Mouse (Mus musculus) hindbrain, embryonic 10.5 days (tissue): ENCODE measurements around the gene Ncf1. TPM values are rescaled to one million over a fixed set of nuclear protein-coding genes. Genes with fewer than 3 reads are reported as not detected.
A peak's percentile ranks its signal among the peaks of the same experiment; 100 is the strongest.

Experiments used
- DNase-seq: peaks from one replicate; pipeline ENCODE4 v3.0.0-alpha.2; 2017; ENCODE audit warnings: low spot score
- H3K27ac ChIP-seq: fragments of 300-500 bp; sonication (generic); 2 replicates; pipeline ENCODE4 v1.5.1; 2016; ENCODE audit warnings: mild to moderate bottlenecking, moderate library complexity
- H3K27me3 ChIP-seq: fragments of 300-500 bp; sonication (generic); 2 replicates; pipeline ENCODE4 v1.6.1; 2016; ENCODE audit warnings: mild to moderate bottlenecking; ENCODE audit not compliant: poor library complexity, insufficient read depth, severe bottlenecking
- H3K36me3 ChIP-seq: fragments of 300-500 bp; sonication (generic); 2 replicates; pipeline ENCODE4 v1.6.1; 2016; ENCODE audit warnings: mild to moderate bottlenecking, moderate library complexity
- H3K4me1 ChIP-seq: fragments of 300-500 bp; sonication (generic); replicated peaks from 2 replicates; pipeline ENCODE4 v1.6.1; 2016; ENCODE audit warnings: mild to moderate bottlenecking
- H3K4me3 ChIP-seq: fragments of 300-500 bp; sonication (generic); 2 replicates; pipeline ENCODE4 v1.5.1; 2016; ENCODE audit warnings: mild to moderate bottlenecking, moderate library complexity
- H3K9me3 ChIP-seq: fragments of 300-500 bp; sonication (generic); 2 replicates; pipeline ENCODE4 v1.6.1; 2016; ENCODE audit warnings: mild to moderate bottlenecking, moderate library complexity
- WGBS: fragments of 180-500 bp; shearing (Covaris S2); methylation state at CpG from one replicate; pipeline ENCODE4 v1.1.7; 2016; 5-methylcytosine and 5-hydroxymethylcytosine counted together
- polyA plus RNA-seq: library from polyadenylated mRNA; unstranded; fragments of >200 nt; fragmentation: Nextera tagmentation; extraction: Ambion mirVana; gene quantifications from 2 replicates; pipeline ENCODE4 v1.2.1, GENCODE M21; 2016

Gene Ncf1
- polyA plus RNA-seq, 1 experiment from 2014 or later: 3.1 TPM

DNA sequence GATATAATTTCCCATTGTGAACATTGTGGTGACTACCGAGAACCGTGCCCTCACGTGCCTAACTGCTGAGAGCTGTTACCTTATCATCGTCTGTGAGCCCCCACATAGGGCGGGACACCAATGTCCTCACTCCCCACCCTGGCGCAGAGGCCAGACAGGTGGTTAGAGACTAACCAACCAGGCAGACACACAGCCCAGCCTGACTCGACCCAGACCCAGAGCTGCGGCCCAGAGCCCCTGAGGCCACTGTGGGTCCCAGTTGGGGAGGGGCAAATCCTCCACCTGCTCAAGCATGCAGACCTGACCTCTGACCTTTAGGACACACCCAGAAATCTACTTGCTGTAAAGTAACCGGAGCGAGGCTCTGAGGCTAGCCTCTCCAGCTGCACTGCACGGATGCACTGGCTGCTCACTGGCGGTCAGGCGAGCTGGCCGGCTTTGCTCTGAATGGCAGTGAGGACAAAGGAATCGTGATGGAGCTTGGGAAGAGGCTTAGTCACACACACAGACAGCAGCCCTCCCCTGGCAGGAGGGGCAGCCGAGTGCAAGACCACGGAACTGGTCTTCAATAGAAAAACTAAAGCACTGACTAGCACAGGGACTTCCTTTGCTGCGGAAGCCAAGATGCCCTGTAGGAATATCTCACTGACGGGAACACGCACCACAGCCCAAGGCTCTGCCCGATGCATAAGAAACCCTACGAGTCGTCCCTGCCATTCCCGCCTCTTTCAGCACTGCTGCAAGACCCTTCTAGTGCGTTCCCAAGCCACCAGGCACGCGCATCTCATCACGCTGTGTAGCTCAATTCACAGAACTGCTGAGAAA lies 8.7 kb upstream of the Ncf1 start:
- Histone ChIP-seq H3K36me3 (peaks cover 88% of the 10 kb centered on the region), H3K4me1 (peaks cover 39% of the 10 kb centered on the region), H3K27me3 (no peaks in the 10 kb centered on the region), H3K4me3 (no peak overlapping the region; the same call in 1 of the 2 replicates), H3K27ac (peak overlapping the region; percentile 83), H3K9me3 (no peaks in the 10 kb centered on the region)
- DNase-seq: peak; percentile 74
- 61% methylated on average over 28 of the region's 28 CpGs for WGBS

DNA sequence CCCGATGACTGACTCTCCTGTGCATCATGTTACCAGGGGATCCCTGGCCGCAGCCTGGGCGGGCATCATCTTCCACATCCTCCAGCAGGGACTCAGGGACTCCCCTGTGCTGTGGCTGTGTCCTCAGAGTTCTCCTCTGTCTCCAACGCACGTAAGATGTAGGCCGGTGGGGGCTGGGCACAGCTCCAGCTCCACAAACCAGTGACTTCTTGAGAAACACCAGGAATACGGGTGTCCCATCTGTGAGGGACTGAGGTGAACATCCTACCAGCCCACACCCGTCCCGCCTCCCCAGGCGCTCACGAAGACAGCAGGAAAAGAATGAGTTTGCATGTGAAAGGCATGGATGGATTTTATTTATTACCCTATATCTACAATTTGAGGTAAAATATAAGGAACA lies 8.1 kb upstream of the Ncf1 start:
- WGBS: 97% methylated on average over 11 of the region's 11 CpGs
- Histone ChIP-seq H3K36me3 (peaks cover 81% of the 10 kb centered on the region), H3K9me3 (no peaks in the 10 kb centered on the region), H3K27me3 (no peaks in the 10 kb centered on the region), H3K4me3 (no peak overlapping the region), H3K4me1 (peaks cover 46% of the 10 kb centered on the region), H3K27ac (peak overlapping the region; percentile 83; the same call in 1 of the 2 replicates)
- no peak for DNase-seq

DNA sequence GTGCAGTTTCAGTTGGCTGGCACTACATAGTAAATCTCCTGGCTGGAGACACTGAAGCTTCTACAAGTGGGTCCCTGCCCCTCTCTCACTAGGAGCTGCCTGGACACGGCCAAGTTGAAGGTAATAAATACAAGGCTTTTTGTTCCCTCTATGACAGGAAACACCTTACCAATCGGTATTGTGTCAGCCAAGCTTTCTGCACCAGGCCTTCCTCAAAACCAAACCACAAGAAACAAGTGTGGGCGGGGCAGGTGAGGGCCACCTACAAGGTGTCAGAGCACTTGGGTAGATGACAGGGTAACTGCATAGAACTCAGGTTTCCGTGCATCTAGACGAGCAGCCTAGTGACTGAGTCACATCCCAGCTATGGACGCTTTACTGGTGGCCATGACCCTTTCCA lies 7.4 kb upstream of the Ncf1 start:
- no peak overlapping the region for H3K4me3 ChIP-seq
- H3K27me3 ChIP-seq: no peaks in the 10 kb centered on the region
- no peak for DNase-seq
- no peaks in the 10 kb centered on the region for H3K9me3 ChIP-seq
- WGBS: 93% methylated on average over 6 of the region's 6 CpGs
- no peak overlapping the region for H3K27ac ChIP-seq
- peaks cover 74% of the 10 kb centered on the region for H3K36me3 ChIP-seq
- H3K4me1 ChIP-seq: peaks cover 49% of the 10 kb centered on the region

DNA sequence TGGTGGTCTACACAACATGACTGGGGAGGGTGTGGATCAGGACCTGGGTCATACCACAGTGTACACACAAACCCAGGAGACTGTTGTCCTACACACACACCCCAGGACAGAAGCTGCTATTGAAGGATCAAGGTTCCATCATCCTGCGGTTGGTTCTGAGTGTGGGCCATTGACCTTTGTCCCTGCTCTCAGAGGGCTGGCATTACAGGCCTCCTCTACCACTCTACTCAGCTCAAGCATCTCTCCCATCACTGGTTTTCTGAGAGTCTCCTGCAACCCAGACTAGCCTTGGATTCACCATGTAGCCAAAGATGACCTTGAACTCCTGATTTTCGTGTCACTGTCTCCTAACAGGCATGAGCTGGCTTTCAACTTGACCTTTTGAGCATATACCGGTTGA lies 6.8 kb upstream of the Ncf1 start:
- Histone ChIP-seq H3K27me3 (no peaks in the 10 kb centered on the region), H3K36me3 (peaks cover 69% of the 10 kb centered on the region), H3K4me1 (peaks cover 49% of the 10 kb centered on the region), H3K4me3 (no peak overlapping the region), H3K27ac (no peak overlapping the region), H3K9me3 (no peaks in the 10 kb centered on the region)
- DNase-seq: no peak
- 89% methylated on average over 3 of the region's 3 CpGs for WGBS

DNA sequence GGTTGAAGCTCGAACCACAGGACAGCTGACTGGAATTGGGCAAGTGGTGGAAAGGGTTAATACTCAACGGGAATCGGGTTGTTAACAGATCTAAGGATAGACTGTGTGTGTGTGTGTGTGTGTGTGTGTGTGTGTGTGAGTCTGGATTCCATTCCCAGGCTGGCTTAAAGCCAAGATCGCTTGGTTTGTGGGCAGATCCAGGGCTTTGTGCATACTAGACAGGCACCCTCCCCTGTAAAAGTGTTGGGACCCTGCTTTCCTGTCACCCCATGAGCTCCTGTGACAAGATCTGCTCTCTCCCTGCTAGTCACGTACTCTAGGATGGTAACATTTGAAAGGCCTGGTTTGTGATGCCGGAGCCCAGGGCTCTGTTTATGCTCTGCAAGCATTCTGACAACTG lies 5.7 kb upstream of the Ncf1 start:
- DNase-seq: no peak
- Histone ChIP-seq H3K4me3 (no peak overlapping the region), H3K36me3 (peaks cover 57% of the 10 kb centered on the region), H3K27ac (0 out of 2 replicates have a peak overlapping the region, but pooled peaks have one; percentile 41), H3K9me3 (no peaks in the 10 kb centered on the region), H3K4me1 (peaks cover 49% of the 10 kb centered on the region), H3K27me3 (no peaks in the 10 kb centered on the region)
- 68% methylated on average over 6 of the region's 6 CpGs for whole genome bisulfite sequencing

DNA sequence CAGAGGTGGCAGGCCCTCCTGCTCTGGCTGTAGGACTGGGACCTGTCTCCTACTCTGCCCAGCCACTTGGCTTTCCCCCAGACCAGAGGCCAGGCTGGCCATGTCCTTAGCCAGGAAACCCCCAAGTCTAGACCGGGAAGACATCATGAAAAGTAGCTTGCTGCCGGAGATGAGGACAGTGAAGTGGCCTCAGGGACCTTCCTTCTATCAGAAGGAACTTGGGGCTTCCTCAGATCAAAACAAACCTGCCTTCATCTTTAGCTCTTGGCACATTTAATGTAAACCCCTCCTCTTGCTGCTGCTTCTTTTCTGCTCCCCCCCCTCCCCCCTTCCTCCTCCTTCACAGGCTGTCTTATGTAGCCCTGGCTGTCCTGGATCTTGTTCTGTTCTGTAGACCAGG lies 4.8 kb upstream of the Ncf1 start:
- no peak for DNase-seq
- Histone ChIP-seq H3K9me3 (no peaks in the 10 kb centered on the region), H3K27me3 (no peaks in the 10 kb centered on the region), H3K36me3 (peaks cover 48% of the 10 kb centered on the region), H3K4me1 (peaks cover 49% of the 10 kb centered on the region), H3K4me3 (no peak overlapping the region), H3K27ac (peak overlapping the region; percentile 50; the same call in 1 of the 2 replicates)
- WGBS: 68% methylated on average over 2 of the region's 2 CpGs

DNA sequence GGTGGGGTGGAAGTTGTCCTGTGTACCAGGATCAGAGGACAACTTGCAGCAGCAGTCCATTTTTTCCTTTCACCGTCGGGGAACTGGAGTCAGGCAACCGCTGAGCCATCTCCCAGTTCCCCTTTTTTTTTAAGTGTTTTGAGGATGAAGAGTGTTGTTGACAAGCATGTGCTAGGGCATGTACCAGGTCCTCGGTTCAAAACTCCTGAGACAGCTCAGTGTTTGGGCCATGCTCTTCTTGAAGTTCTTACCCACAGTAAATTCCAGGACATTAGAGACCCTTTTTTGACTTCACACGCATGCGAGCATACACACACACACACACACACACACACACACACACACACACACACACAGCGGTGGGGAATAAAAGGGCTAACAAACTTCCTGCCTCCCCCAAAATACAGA lies 3.8 kb upstream of the Ncf1 start:
- no peaks in the 10 kb centered on the region for H3K27me3 ChIP-seq
- 83% methylated on average over 7 of the region's 7 CpGs for WGBS
- H3K4me1 ChIP-seq: peaks cover 39% of the 10 kb centered on the region
- DNase-seq: no peak
- H3K36me3 ChIP-seq: peaks cover 39% of the 10 kb centered on the region
- no peaks in the 10 kb centered on the region for H3K9me3 ChIP-seq
- H3K4me3 ChIP-seq: no peak overlapping the region
- H3K27ac ChIP-seq: 0 out of 2 replicates have a peak overlapping the region, but pooled peaks have one; percentile 5

DNA sequence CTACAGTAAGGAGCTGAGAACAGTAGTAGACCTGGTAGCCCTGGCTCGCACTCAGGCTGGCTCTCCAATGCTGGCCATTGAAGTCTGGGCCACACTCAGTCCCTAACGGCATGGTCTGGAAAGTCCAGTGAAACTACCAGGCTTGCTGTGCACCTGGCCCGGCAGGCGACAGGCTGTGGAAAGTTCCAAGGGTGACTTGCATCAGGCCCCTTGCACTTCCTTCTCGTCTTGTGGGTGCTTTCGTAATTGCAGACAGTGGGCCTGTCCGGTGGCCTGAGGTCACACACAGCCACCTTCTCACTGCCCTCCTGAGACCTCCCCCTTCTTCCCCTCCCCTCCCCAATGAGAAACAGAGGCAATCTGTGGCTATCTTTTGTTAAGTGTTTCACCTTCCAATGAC lies 3.1 kb upstream of the Ncf1 start:
- Histone ChIP-seq H3K27me3 (no peaks in the 10 kb centered on the region), H3K4me3 (no peak overlapping the region), H3K36me3 (peaks cover 32% of the 10 kb centered on the region), H3K27ac (no peak overlapping the region), H3K4me1 (peaks cover 34% of the 10 kb centered on the region), H3K9me3 (no peaks in the 10 kb centered on the region)
- DNase-seq: no peak
- 58% methylated on average over 7 of the region's 7 CpGs for WGBS

DNA sequence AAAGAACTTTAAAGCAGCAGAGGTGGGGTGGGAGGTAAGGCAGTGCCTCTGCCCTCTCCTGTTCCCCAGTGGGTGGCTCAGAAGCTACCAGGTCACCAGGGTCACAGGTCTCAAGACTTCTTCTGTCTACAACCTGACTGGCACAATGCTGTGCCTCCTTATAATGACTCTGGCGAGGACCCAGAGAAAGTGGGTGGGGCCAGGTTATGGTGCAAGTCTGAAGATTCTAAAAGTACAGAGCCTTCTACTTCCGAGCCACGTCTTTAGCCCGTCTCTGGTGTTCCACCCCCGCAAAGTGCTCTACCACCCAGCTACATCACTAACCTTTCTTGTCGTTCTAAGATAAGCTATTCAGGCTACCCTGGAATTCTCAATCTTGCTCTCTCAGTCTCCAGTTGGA lies 2.7 kb upstream of the Ncf1 start:
- Histone ChIP-seq H3K4me1 (peaks cover 35% of the 10 kb centered on the region), H3K36me3 (peaks cover 27% of the 10 kb centered on the region), H3K9me3 (no peaks in the 10 kb centered on the region), H3K27ac (no peak overlapping the region), H3K4me3 (no peak overlapping the region), H3K27me3 (no peaks in the 10 kb centered on the region)
- 75% methylated on average over 6 of the region's 6 CpGs for WGBS
- no peak for DNase-seq

DNA sequence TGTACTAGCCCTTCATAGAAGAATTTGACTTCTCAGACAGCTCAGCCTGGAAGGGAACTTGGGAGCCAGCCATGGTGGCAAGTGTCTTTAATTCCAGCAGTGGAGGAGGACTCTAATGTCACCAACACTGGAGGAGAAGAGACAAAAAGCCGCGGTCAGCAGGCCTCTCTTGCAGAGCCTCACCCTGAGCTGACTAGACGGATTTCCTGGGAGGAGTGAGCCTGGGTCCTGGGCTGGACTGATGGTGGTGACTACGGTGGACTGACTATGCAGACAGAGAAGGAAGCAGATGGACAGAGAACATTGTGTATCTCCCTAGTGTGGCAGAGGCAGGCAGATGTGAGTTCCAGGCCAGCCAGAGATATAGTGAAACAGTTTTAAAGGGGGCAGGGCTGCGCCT lies 2.0 kb upstream of the Ncf1 start:
- Histone ChIP-seq H3K36me3 (peaks cover 20% of the 10 kb centered on the region), H3K4me3 (no peak overlapping the region), H3K4me1 (peaks cover 42% of the 10 kb centered on the region), H3K27me3 (no peaks in the 10 kb centered on the region), H3K27ac (no peak overlapping the region), H3K9me3 (no peaks in the 10 kb centered on the region)
- no peak for DNase-seq
- 86% methylated on average over 5 of the region's 5 CpGs for WGBS

DNA sequence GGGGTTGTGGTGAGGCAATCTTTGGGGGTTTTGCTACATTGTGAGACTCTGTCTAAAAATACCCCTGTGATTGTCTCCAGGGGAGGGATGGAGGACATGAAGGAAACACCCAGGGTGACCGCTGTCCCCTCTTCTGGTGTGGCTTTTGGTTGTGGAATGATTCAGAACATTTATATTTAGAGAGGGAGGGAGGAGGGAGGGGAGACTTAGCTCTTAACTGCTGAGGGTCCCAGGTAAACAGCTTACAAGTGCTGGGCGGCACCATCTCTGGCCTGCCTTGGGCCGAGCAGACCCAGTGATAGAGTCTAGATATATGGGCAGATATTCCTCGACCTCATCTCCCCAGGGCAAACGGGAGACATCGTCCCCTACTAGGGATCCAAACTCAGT lies 1.2 kb downstream of the Ncf1 start:
- WGBS: 82% methylated on average over 6 of the region's 6 CpGs
- no peak for DNase-seq
- no peaks in the 10 kb centered on the region for H3K36me3 ChIP-seq
- H3K27me3 ChIP-seq: peaks cover 2% of the 10 kb centered on the region; the same call in 1 of the 2 replicates
- peak overlapping the region; percentile 62 for H3K27ac ChIP-seq
- H3K9me3 ChIP-seq: no peaks in the 10 kb centered on the region
- no peak overlapping the region for H3K4me3 ChIP-seq
- peaks cover 36% of the 10 kb centered on the region for H3K4me1 ChIP-seq

DNA sequence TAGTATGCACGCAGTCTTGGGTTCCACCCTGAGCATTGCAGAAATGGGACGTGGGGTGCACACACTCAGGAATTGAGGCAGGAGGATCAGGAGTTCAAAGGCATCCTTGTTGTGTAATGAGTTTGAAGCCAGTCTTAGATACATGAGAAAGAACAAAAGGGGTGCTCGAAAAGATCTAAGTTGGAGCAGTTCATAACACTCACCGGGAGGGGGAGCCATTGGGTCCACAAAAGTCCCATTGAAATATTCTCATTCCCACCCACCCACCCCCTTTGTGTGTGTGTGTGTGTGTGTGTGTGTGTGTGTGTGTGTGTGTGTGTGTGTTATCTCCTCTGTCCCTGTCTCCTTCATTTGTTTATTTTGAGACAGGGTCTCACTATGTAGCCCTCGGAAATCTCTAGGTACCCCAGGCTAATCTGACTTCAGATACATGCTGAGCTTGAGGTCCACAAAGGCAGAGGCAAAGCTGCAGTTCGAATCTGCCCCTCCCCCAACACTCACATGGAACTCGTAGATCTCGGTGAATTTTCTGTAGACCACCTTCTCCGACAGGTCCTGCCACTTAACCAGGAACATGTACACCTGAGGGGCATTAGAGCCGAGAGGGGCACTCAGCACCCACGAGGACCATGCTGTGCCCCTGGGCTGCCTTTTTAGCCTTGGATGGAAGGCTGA lies 1.7 kb downstream of the Ncf1 start:
- DNase-seq: peak; percentile 55
- no peaks in the 10 kb centered on the region for H3K9me3 ChIP-seq
- H3K4me3 ChIP-seq: no peak overlapping the region
- peaks cover 7% of the 10 kb centered on the region for H3K27me3 ChIP-seq
- H3K4me1 ChIP-seq: peaks cover 30% of the 10 kb centered on the region
- no peaks in the 10 kb centered on the region for H3K36me3 ChIP-seq
- H3K27ac ChIP-seq: peak overlapping the region; percentile 68
- WGBS: 45% methylated on average over 11 of the region's 11 CpGs

DNA sequence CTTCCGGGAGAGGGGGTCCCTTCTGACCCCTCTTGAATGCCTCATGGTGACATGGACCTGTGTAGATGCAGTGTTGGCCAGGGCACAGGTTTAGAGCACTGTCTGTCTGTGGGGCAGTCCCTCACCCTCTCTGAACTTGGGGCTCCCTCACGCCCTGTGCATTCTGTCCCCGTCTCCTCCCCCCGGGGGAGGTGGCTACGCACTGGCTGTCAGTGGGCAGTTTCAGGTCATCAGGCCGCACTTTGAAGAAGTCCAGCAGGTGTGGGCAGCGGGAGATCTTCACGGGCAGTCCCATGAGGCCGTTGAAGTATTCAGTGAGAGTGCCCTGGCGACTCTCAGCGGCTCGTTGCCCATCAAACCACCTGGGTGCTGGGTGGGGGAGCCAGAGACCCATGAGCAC lies 2.5 kb downstream of the Ncf1 start:
- WGBS: 71% methylated on average over 12 of the region's 12 CpGs
- H3K9me3 ChIP-seq: no peaks in the 10 kb centered on the region

More for the DNA sequence above, 2.5 kb downstream of the Ncf1 start:
- no peak overlapping the region for H3K4me3 ChIP-seq
- DNase-seq: no peak
- H3K27me3 ChIP-seq: peaks cover 15% of the 10 kb centered on the region
- H3K4me1 ChIP-seq: peaks cover 32% of the 10 kb centered on the region
- peak overlapping the region; percentile 68 for H3K27ac ChIP-seq
- no peaks in the 10 kb centered on the region for H3K36me3 ChIP-seq
